Mouse (Mus musculus) kidney, adult 2 months (tissue): Measurements from ENCODE around the gene Mcu.

Source experiments
- CTCF ChIP-seq: fragments of 200-500 bp; conservative IDR thresholded peaks from 2 replicates; pipeline ENCODE4 v1.5.1; 2011; ENCODE audit warnings: low read depth, mild to moderate bottlenecking, control low read depth, low read length, moderate library complexity, mixed read lengths; ENCODE audit not compliant: insufficient read depth, insufficient read length
- POLR2A ChIP-seq: fragments of 200-500 bp; IDR thresholded peaks from one replicate; pipeline ENCODE4 v1.6.1; 2011; ENCODE audit warnings: low read depth, low read length, control low read depth

GRCm38 (mm10) chr10:59581826-59582543, 34.5 kb downstream of the Mcu start:
- TF ChIP-seq CTCF (no peak), POLR2A (no peak)
